Mouse (Mus musculus): Measurements from ENCODE around the gene Ston2. TPM values are rescaled to one million over a fixed set of nuclear protein-coding genes. Genes with fewer than 3 reads are reported as not detected.
"Not testable (repeated sequence)": the region's sequence is repeated elsewhere in the genome, so short reads cannot be mapped to it uniquely, and the experiment has no call there.

The Ston2 gene
- total RNA-seq, 2 experiments from 2014 or later = 56.7 to 69.9 TPM

DNA sequence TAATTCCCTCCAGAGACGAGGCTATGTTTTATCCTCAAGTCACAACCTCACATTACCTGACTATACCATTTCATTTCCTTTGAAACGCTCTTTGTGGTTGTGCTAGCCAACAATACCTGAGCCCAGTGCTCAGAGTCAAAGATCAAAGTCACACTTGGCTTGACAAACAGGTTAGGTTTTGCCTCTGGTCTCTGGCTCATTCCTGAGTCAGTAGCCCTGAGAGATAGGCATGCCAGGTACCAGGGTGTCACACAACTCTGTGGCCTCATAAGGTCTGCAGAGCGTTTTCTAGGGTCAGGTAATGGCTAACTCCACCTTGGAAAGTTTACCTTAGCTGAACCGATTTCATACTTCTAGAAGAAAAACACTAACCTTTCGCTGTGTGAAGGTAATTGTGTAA is 35.5 kb downstream of the Ston2 start:
- DNase-seq (ENCODE audit: low spot score in 2 of 2) = no peak

DNA sequence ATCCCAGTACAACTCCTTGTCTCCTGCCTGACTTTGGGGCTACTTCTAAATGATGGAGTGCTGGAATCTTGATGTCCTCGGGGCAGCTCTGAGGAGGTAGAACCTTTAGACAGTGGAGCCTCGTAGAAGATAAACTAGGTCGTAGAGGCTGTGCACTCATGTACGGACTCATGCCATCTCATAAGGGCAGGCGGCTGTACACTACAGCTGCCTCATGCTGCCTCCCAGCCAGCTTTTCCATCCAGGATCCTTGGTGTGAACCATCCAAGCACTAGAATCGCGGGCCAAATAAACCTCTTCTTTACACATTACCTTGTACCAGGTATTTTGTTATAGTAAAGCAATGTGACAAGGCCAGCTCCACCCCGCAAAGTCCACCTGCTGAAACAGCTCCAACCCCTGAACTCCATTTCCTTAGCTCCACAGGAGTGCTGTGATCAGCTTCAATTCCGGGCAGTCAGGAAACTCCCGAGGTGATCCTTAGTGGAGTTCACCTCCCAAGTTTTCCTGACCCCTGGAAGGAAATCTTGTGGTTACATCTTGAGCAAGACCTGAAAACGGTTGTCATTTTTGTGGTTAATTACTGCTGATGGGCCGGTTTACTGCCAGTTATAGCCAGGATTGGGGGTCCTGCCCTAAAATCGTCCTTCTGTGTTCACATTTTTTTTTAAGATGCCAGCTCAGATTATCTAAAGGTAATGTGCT is 36.1 kb downstream of the Ston2 start:
- no peak for DNase-seq (ENCODE audit: low spot score in 2 of 2)

DNA sequence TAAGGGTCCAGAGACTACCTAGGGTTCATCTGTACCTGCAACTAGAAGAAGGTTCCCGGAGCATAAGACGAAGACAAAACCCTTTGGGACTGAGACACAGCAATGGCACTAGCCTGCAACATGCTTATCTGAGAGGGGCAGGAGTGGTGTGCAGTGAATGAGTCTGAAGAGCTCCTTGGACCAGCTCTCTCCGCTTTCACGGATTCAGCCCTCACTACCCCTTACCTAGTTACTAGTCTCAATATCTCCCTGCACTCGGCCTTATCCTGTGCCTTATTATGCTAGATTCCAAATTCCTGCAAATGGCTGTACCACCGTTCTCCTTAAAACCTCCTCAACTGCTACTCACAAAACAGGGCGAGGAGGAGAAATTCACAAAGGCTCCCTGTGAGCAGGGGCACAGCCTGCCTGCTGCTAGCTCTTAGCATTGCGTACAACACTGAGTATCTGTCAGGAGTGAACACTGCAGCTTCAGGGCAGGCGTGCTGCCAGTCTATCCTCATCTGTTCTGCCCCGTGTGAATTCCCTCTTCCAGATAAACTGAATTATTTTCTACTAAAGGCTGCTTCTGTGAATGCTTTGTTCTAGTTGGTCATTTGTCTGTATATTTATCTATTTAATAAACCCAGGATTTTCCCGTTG is 38.5 kb downstream of the Ston2 start:
- DNase-seq (ENCODE audit: low spot score in 2 of 2) = no peak

DNA sequence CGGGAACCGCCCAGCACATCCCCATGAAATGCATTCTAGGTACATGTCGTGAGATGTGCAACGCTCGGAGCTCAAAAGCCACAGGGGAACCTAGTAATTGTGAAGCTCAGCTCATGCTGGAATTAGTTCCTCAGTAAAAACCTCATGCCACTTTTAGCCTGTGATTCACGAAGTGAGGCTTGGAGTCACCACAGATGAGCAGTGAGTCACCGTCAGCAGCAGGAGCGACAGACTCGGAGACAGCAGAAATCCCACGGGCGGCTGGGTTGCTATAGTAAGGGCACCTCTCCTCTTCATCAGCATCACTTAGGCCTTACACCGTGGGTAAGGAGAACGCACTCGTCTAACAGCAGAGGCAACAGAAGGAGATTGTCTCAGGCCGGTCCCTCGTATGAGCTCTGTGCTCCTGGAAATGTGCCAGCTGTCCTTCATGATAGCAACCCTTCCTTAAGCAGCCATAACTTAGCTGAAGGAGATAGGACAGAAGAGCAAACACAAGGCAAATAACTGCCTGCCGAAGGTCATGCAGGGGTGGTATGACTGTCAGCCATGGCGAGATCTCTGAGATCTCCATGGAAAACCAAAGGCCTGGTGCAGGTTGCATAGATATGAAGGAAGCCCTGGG is 39.8 kb downstream of the Ston2 start:
- DNase-seq (ENCODE audit: low spot score in 2 of 2) = peak in 1 of 2 experiments; percentile 14

DNA sequence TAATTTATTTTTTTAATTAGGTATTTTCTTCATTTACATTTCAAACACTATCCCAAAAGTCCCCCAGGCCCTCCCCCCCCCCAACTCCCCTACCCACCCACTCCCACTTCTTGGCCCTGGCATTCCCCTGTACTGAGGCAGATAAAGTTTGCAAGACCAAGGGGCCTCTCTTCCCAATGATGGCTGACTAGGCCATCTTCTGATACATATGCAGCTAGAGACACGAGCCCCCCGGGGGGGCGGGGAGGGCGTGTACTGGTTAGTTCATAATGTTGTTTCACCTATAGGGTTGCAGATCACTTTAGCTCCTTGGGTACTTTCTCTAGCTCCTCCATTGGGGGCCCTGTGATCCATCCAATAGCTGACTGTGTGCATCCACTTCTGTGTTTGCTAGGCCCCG is 41.3 kb downstream of the Ston2 start:
- not testable (repeated sequence) for DNase-seq (ENCODE audit: low spot score in 2 of 2)

DNA sequence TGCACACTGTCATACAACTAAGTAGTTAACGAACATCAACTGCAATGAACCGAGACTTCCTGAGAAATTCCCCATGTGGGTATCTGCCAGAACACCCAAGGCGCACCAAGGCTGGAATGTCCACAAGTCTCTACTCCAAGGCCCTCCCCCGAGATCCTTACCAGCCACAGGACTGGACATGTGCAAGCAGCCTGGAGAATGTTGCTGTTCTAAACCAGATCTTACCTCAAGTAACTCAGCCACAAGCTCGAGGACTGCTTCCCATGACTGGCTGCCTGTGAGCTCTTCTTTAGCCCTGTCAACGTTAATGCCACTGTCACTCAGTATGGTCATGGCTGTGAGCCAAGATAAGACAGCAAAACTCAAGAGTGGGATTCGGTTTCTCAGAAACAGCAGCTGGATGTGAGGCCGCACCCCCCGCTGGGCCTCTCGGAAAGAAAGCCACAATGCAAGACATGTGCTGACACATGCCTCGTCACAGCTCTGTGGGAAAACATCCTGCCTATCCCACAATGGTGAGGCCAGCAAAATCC is 42.4 kb downstream of the Ston2 start:
- DNase-seq (ENCODE audit: low spot score in 2 of 2) = peak in 1 of 2 experiments; percentile 45

DNA sequence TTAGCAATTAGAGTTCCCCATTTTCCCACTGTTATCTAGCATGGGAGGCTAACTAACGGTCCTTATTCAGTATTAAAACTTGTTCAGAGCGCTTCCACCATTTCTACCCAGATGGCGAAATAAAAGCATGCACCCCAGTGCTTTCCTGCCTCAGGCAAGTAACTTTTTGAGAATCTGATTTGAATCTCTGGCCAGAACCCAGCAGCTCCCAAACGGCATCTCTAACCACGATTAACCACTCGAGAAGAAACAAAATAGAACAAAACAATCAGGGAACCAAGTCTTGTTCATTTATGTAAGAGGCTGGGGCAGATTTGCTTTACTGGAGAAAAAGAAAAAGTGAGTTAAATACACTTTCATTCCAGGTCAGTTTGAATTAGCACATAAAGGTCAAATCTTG is 44.1 kb downstream of the Ston2 start:
- no peak for DNase-seq (ENCODE audit: low spot score in 2 of 2)

DNA sequence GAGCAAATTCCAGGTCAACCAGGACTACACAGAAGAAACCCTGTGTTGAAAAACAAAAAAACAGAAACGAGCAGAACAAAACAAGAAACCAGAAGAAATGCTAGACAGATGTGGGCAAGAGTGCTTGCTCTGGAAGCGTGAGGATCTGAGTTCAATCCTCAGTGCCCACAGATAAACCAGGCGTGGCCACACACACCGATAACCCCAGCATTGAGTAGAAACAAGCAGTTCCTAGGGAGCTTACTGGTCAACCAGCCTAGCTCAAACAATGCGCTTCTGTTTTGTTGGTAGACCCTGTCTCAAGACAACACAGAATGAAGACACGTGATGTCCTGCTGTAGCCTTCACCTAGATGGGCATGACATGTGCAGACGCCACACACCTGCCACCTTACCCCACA is 45.3 kb downstream of the Ston2 start:
- DNase-seq (ENCODE audit: low spot score in 2 of 2) = no peak

DNA sequence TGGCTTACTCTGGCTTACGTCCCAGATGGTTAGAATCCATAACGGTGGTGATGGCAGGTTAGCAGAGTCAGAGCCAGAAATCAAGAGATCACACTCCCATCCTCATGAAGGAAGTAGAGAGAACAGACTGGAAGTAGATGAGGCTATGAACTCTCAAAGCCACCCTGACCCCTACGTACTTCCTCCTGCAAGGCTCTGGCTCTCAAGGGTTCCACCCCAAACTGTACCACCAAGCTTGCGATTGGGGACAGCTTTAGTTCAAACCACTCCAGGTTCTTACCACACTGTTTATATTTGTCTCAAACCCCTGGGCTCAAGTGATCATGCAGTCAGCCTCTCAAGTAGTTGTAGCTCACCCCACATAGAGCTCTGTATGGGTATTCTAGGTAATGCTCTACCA is 49.8 kb downstream of the Ston2 start:
- DNase-seq (ENCODE audit: low spot score in 2 of 2) = no peak

DNA sequence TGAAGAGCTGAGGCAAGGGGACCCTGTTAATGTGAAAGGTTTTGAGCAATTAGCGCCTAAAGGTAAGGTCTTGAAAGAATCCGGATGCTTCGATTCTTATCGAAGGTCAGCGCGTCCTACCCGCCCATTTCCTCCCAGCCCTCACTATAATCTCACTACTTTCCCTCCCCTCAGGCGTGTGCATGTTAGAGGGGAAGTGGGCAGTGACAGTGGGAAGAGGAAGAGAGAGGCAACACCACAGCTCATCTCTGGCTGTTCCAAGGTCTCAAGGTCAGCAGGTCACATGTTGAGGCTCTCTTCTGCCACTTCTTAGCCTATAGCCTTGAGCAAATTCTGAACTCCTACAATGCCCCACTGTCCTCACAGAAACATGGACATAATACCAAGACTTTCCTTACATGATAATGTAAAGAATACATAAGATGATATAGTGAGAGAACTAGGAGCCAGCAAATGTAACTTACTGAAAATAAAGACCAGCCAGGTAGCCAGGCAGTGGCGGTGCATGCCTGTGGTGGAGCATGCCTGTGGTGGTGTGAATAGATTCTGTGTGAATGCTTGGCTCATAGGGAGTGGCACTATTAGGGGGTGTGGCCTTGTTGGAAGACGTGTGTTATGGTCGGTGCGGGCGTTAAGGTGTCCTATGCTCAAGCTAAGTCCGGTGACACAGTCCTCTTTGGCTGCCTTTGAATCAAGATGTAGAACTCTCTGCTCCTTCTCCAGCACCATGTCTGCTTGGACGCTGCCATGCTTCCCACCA is 51.8 kb downstream of the Ston2 start:
- DNase-seq (ENCODE audit: low spot score in 2 of 2) = no peak

DNA sequence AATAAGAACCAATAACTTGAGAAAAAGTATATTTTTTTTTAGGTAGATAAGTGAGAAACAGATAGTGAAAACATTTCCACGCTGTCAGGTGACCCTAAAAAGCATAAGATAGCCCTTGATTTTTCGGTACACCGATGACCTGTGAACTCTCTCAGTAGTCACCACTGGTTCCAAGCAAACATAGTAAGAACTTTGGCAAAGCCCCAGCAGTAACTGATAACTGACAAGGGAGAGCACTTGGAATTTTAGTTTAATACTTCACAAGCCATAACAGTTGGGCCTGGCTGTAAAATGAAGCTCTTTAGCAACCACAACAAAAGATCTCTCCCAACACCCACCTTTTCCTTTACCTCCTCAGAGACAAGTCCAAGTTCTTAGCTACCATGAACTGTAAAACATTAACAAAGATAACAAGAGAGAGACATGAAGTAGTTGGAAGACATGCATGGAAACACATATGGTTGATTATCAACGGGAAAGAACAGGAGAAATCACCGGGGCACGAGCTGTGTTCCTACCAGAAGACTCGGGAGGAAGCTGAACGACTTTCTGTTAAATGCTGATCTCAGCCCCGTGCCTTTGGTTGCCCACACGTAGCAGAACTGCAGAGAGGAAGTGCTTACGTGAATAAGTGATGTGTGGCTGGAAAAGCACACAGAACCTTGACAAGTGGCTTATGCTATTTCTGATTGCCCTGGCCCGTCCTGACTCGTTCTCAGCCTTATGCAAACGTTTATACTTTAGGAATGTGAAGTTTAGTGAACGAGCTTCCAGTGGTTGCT is 53.8 kb downstream of the Ston2 start:
- no peak for DNase-seq (ENCODE audit: low spot score in 2 of 2)

DNA sequence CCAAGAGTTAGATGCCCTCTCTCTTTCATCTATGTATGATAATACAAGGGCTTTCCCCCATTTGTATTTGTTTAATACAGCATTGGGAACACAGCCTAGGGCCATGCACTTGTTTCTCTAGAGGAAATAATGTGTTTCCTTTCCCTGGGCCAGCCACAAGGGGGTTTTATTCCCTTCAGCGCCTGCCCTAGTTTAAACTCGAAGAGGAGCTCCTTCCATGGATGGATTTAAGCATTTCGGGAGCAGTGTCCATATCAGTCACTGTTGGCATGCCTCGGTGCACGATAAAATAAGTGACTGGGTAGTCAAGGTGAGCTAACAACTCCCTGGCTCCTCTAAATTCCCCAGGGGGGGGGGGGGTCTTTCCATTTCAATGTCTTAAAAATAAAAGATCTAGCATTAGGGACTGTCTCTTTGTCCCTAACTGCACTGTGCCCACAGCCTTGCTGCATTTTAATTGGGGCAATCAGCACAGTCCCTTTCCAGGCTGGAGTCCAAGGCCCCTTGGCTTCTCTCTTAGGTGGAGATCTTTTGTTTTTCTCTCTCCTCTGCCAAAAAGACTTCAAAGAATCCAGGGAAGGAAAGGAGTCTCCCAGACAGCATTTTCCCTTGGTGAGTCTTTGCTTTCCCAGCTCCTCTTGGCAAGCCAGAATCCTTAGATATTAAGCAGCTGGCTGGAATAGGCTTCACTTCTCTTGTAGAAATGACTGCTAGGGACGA is 55.3 kb downstream of the Ston2 start:
- DNase-seq (ENCODE audit: low spot score in 2 of 2) = no peak

DNA sequence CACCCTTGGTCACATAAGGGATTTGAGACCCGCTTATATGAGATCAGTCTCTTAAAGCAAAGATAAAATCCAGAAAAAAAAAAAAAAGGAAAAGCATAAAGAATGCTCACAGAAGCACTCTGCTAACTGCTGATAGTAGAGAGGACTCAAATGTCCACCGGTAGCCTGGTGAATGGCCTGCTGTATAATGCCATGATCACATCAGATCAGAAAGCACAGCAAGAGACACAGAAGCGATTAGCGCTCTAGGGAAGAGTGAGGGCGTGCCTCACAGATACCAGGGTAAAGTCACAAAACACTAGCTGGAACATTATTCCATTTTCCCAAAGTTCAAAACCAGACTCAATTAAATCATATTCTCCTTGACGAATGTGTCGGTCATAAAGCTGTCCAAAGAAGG is 62.0 kb downstream of the Ston2 start:
- no peak for DNase-seq (ENCODE audit: low spot score in 2 of 2)

DNA sequence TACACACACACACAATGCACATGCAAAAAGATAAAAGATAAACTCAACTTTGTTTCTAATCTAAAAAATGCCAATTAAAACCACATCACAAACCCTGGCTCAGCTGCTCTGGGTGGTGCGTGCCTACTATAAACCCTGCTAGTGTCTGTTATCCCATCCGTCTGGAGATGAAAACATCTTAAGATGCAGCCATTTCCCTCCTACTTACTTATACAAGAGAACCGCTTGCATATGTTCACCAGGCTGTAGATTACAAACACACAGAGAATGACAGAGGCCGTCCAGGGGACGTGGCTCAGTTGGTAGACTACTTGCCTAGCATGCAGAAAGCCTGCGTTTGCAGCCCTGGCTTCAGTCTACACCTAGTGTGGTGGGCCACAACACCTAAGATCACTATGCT is 64.3 kb downstream of the Ston2 start:
- no peak for DNase-seq (ENCODE audit: low spot score in 2 of 2)

DNA sequence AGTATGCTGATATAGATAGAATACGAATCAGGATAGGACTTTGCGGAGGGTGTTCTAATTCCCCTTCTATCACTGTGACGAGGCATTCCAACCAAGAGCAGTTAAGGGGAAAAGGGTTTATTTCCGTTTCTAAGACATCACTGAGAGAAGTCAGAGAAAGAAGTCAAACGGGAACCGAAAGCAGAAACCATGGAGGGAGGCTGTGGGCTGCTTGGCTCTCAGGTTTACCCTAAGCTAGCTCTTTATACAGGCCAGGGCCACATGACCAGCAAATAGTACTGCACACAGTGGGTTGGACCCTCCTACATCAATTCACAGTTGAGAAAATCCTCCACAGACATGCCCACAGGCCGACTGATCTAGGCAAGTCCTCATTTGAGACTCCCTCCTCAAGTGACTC is 69.1 kb downstream of the Ston2 start:
- no peak for DNase-seq (ENCODE audit: low spot score in 2 of 2)

DNA sequence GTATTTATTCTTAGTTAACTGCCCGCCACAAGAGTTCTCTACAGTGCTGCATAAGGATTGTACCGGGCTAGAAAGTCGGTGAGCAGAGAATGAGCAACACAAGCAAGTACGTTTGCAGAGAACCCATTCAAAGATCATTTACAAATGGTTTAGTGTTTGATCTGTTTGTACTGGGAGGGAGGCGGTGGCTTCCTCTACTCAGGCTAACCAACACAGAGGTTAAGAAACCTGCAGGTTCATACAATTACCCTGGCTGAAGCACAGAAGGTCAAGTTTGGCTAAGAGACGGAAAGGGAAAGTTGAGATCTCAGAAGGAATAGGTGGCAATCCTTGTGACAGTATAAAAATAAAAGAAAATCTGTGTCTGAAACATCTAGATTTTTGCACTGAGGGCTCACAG is 72.5 kb downstream of the Ston2 start:
- DNase-seq (ENCODE audit: low spot score in 2 of 2) = no peak

DNA sequence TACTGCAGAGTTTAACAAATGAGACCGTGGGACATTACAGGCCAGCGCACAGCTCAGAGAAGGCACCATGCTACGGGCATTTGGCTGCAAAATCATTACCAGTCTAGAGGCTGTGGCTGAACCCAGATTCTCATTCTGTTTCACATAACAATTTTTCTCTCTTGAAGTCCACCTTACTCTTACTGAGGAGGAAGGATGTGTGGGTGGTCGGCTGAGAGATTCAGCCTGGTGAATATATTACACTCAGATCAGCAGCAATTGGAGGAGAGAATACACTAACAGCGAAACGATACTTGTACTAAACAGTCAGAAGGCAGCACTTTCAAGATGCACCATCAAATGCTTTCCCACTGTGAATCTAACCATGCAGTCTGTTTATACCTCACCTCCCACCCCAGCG is 74.8 kb downstream of the Ston2 start:
- no peak for DNase-seq (ENCODE audit: low spot score in 2 of 2)

DNA sequence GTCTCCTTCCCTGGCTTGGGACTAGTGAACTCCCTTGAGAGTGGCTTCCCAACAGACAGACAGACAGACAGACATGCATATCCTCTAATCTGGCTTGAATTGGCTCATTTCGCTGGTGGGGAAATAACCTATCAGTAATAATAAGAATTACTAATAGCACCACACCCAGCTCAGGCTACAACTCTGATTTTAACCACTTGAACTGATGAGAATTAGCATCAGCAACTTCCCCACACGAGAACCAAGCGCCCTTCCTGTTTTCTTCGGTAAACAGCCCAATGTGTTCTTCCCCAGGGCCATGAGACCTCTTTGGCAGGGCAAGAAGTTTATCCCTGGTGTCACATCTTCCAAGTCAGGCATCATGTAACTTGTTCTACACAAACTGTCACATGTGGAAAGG is 76.5 kb downstream of the Ston2 start:
- DNase-seq (ENCODE audit: low spot score in 2 of 2) = no peak

DNA sequence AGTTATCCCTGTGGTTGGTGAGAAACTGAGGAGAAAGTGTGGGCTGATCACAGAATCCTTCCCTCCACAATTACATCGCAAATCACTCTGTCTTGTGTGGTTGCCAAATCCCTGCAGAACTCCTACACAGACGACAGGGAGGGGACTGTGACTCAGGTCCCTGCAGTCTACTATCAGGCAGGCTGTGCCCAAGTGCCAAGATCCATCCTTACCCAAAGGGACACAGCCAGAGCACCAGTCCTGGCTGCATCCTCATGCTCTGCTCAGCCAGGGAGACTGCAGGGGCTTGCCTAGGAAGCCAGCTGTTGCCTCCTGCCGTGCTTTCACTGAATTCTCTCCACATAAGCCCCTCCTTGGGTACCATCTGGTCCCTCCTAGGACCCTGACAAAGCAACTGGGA is 77.3 kb downstream of the Ston2 start:
- no peak for DNase-seq (ENCODE audit: low spot score in 2 of 2)

DNA sequence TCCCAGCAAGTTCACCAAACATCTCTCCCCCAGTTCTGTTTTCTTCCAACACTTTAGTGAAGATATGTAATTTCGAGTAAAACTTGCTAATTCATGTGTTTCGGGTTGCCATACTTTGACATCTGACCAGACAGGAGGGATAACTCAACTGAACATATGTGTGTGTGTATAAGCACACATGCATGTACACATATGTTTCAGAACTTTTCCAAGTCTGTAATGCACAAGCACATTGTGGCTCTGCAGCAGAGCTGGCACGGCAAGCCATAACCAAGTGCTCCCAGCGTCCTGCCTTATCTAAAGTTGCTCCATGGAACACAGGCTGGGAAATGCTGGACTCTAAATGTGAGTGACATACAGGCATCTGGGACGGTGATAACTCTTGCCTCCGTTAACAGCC is 78.6 kb downstream of the Ston2 start:
- no peak for DNase-seq (ENCODE audit: low spot score in 2 of 2)
